Mouse (Mus musculus): ENCODE results near the gene Cacna1c. TPM values are rescaled to one million over a fixed set of nuclear protein-coding genes. Genes with fewer than 3 reads are reported as not detected.

The Cacna1c gene
- total RNA-seq, 2 experiments from 2014 or later, result 0.23 to 0.84 TPM

GRCm38 (mm10) chr6:118749285-118749684 is 446.9 kb downstream of the Cacna1c start:
- no peak for ATAC-seq (replicated peaks; ENCODE audit: low FRiP score, poor library complexity, severe bottlenecking)

GRCm38 (mm10) chr6:118742701-118743100 is 453.5 kb downstream of the Cacna1c start:
- ATAC-seq (replicated peaks; ENCODE audit: low FRiP score, poor library complexity, severe bottlenecking), result no peak

- no peak for ATAC-seq (replicated peaks; ENCODE audit: low FRiP score, poor library complexity, severe bottlenecking)
Measured at GRCm38 (mm10) chr6:118741841-118742240, 454.4 kb downstream of the Cacna1c start.

GRCm38 (mm10) chr6:118739961-118740599 is 456.1 kb downstream of the Cacna1c start:
- no peak for ATAC-seq (replicated peaks; ENCODE audit: low FRiP score, poor library complexity, severe bottlenecking)

- ATAC-seq (replicated peaks; ENCODE audit: low FRiP score, poor library complexity, severe bottlenecking), result no peak
Measured at GRCm38 (mm10) chr6:118739344-118739743, 456.9 kb downstream of the Cacna1c start.

- ATAC-seq (replicated peaks; ENCODE audit: low FRiP score, poor library complexity, severe bottlenecking), result no peak
Measured at GRCm38 (mm10) chr6:118738656-118739055, 457.6 kb downstream of the Cacna1c start.

- ATAC-seq (replicated peaks; ENCODE audit: low FRiP score, poor library complexity, severe bottlenecking), result no peak
Measured at GRCm38 (mm10) chr6:118737078-118737477, 459.1 kb downstream of the Cacna1c start.

- no peak for ATAC-seq (replicated peaks; ENCODE audit: low FRiP score, poor library complexity, severe bottlenecking)
Measured at GRCm38 (mm10) chr6:118736491-118736890, 459.7 kb downstream of the Cacna1c start.

GRCm38 (mm10) chr6:118735145-118735544 is 461.1 kb downstream of the Cacna1c start:
- ATAC-seq (replicated peaks; ENCODE audit: low FRiP score, poor library complexity, severe bottlenecking), result no peak

- no peak for ATAC-seq (replicated peaks; ENCODE audit: low FRiP score, poor library complexity, severe bottlenecking)
Measured at GRCm38 (mm10) chr6:118731937-118732336, 464.3 kb downstream of the Cacna1c start.

- no peak for ATAC-seq (replicated peaks; ENCODE audit: low FRiP score, poor library complexity, severe bottlenecking)
Measured at GRCm38 (mm10) chr6:118724908-118725307, 471.3 kb downstream of the Cacna1c start.

- ATAC-seq (replicated peaks; ENCODE audit: low FRiP score, poor library complexity, severe bottlenecking), result no peak
Measured at GRCm38 (mm10) chr6:118724388-118724787, 471.8 kb downstream of the Cacna1c start.

- no peak for ATAC-seq (replicated peaks; ENCODE audit: low FRiP score, poor library complexity, severe bottlenecking)
Measured at GRCm38 (mm10) chr6:118722336-118722735, 473.9 kb downstream of the Cacna1c start.

GRCm38 (mm10) chr6:118719486-118719885 is 476.7 kb downstream of the Cacna1c start:
- ATAC-seq (replicated peaks; ENCODE audit: low FRiP score, poor library complexity, severe bottlenecking), result no peak

- no peak for ATAC-seq (replicated peaks; ENCODE audit: low FRiP score, poor library complexity, severe bottlenecking)
Measured at GRCm38 (mm10) chr6:118713286-118713685, 482.9 kb downstream of the Cacna1c start.

- ATAC-seq (replicated peaks; ENCODE audit: low FRiP score, poor library complexity, severe bottlenecking), result no peak
Measured at GRCm38 (mm10) chr6:118711677-118712322, 484.4 kb downstream of the Cacna1c start.

- no peak for ATAC-seq (replicated peaks; ENCODE audit: low FRiP score, poor library complexity, severe bottlenecking)
Measured at GRCm38 (mm10) chr6:118707066-118707465, 489.2 kb downstream of the Cacna1c start.

GRCm38 (mm10) chr6:118705840-118706239 is 490.4 kb downstream of the Cacna1c start:
- ATAC-seq (replicated peaks; ENCODE audit: low FRiP score, poor library complexity, severe bottlenecking), result no peak

- ATAC-seq (replicated peaks; ENCODE audit: low FRiP score, poor library complexity, severe bottlenecking), result no peak
Measured at GRCm38 (mm10) chr6:118694626-118695025, 501.6 kb downstream of the Cacna1c start.

- no peak for ATAC-seq (replicated peaks; ENCODE audit: low FRiP score, poor library complexity, severe bottlenecking)
Measured at GRCm38 (mm10) chr6:118689447-118689846, 506.8 kb downstream of the Cacna1c start.

GRCm38 (mm10) chr6:118688856-118689255 is 507.4 kb downstream of the Cacna1c start:
- no peak for ATAC-seq (replicated peaks; ENCODE audit: low FRiP score, poor library complexity, severe bottlenecking)

- ATAC-seq (replicated peaks; ENCODE audit: low FRiP score, poor library complexity, severe bottlenecking), result no peak
Measured at GRCm38 (mm10) chr6:118680814-118681213, 515.4 kb downstream of the Cacna1c start.
